Mouse (Mus musculus) cerebellum, adult (tissue): Measurements from ENCODE around the gene Dnaja2.
A peak's percentile ranks its signal among the peaks of the same experiment; 100 is the strongest.

ENCODE experiments used
- ATAC-seq: cut with Nextera tagmentation; 2 replicates; pipeline ENCODE4 v1.9.2; 2017; ENCODE audit warnings: mild to moderate bottlenecking, moderate library complexity, mixed read lengths; ENCODE audit not compliant: insufficient number of reproducible peaks, low FRiP score, low TSS enrichment

Gene Dnaja2

GRCm38 (mm10) chr8:85555181-85556145 is at the start of gene Dnaja2:
Gene Dnaja2, minus strand, starts transcription at chr8:85555344.
- peak; percentile 80 for ATAC-seq

GRCm38 (mm10) chr8:85604201-85604600 is 49.1 kb upstream of the Dnaja2 start:
- ATAC-seq, result no peak

- ATAC-seq, result peak; percentile 58; the same call in 1 of the 2 replicates
Measured at GRCm38 (mm10) chr8:85603203-85603895, 48.2 kb upstream of the Dnaja2 start.

- no peak for ATAC-seq
Measured at GRCm38 (mm10) chr8:85602737-85603136, 47.6 kb upstream of the Dnaja2 start.

- no peak for ATAC-seq
Measured at GRCm38 (mm10) chr8:85601741-85602140, 46.6 kb upstream of the Dnaja2 start.

GRCm38 (mm10) chr8:85597413-85598191 is 42.5 kb upstream of the Dnaja2 start:
- ATAC-seq, result no peak

- no peak for ATAC-seq
Measured at GRCm38 (mm10) chr8:85595391-85595790, 40.2 kb upstream of the Dnaja2 start.

- ATAC-seq, result no peak
Measured at GRCm38 (mm10) chr8:85594983-85595382, 39.8 kb upstream of the Dnaja2 start.

- no peak for ATAC-seq
Measured at GRCm38 (mm10) chr8:85593324-85593723, 38.2 kb upstream of the Dnaja2 start.

- no peak for ATAC-seq
Measured at GRCm38 (mm10) chr8:85591532-85591931, 36.4 kb upstream of the Dnaja2 start.

GRCm38 (mm10) chr8:85590258-85590657 is 35.1 kb upstream of the Dnaja2 start:
- no peak for ATAC-seq

GRCm38 (mm10) chr8:85588596-85588995 is 33.5 kb upstream of the Dnaja2 start:
- ATAC-seq, result no peak

GRCm38 (mm10) chr8:85577666-85578065 is 22.5 kb upstream of the Dnaja2 start:
- ATAC-seq, result no peak

- ATAC-seq, result no peak
Measured at GRCm38 (mm10) chr8:85573972-85574496, 18.9 kb upstream of the Dnaja2 start.

- ATAC-seq, result no peak
Measured at GRCm38 (mm10) chr8:85570466-85570865, 15.3 kb upstream of the Dnaja2 start.

GRCm38 (mm10) chr8:85567801-85568200 is 12.7 kb upstream of the Dnaja2 start:
- no peak for ATAC-seq

GRCm38 (mm10) chr8:85565186-85565585 is 10.0 kb upstream of the Dnaja2 start:
- ATAC-seq, result no peak

GRCm38 (mm10) chr8:85563336-85563735 is 8.2 kb upstream of the Dnaja2 start:
- no peak for ATAC-seq

GRCm38 (mm10) chr8:85559966-85560365 is 4.8 kb upstream of the Dnaja2 start:
- no peak for ATAC-seq

GRCm38 (mm10) chr8:85559201-85559600 is 4.1 kb upstream of the Dnaja2 start:
- ATAC-seq, result no peak
